Mouse (Mus musculus) spleen, adult 2 months (tissue): ENCODE measurements around the gene Tbc1d10a.

Experiments used
- CTCF ChIP-seq: fragments of 200-500 bp; IDR thresholded peaks from 2 replicates; pipeline ENCODE4 v1.5.1; 2011; ENCODE audit warnings: mild to moderate bottlenecking, inconsistent platforms; ENCODE audit not compliant: insufficient read depth, insufficient read length, insufficient replicate concordance; ENCODE audit errors: extremely low read depth
- POLR2A ChIP-seq: fragments of 200-500 bp; IDR thresholded peaks from 2 replicates; pipeline ENCODE4 v1.6.1; 2011; ENCODE audit warnings: low read depth, low read length, inconsistent platforms

DNA sequence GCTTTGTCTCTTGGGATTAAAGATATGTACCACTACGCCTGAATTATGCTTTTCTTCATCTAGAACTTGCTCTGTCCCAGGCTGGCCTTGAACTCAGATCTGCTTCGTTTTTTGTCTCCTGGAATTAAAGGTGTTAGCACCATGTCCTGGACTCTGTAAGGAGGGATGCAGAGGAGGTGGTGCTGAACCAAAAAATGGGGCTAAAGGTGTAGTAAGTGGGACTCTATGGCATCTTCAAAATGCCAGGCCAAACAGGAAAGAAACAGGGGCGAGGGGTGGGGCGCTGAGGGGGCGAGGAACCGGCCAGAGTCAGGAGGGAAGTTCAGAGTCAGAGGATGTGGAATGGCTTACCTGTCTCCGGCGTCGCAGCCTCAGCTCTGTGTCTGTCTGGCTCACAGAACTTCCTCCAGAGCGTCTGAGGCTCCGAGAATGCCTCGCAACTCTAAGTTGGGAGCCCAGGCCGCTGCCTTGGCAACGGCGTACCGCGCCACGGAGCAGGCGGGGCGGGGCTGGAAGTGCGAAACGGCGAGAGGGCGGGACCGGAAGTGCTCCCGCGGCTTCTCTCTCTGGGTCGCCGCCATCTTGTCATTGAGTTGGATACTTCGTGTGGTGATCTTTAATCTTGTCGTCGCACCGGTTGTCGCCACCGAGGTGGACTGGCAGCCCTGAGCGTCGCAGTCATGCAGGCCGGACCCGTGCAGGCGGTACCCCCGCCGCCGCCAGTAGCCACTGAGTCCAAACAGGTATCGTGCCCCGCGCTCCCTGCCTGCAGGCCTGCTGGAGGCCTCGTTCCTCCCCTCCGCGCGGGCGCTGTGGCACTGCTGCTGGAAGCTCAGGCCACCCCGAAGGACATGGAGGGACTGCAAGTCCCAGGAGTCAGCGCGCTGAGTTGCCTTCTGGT lies 26.5 kb upstream of the Tbc1d10a start, which contains the start of the genes Ccdc157 and Sf3a1:
- TF ChIP-seq CTCF: no peak
- TF ChIP-seq POLR2A: 0 out of 2 replicates have a peak, but pooled peaks have one; percentile 5
